Mouse (Mus musculus) E14TG2a.4 (cell line): ENCODE results near the gene Arhgap33.

Source experiments
- CTCF ChIP-seq: conservative IDR thresholded peaks from 2 replicates; pipeline ENCODE4 v1.5.1; 2014; ENCODE audit warnings: low read length
- NANOG ChIP-seq: IDR thresholded peaks from 2 replicates; pipeline ENCODE4 v1.6.1; 2014; ENCODE audit warnings: borderline replicate concordance, low read length, mixed read lengths

GRCm38 (mm10) chr7:30549880-30550279 lies 15.0 kb upstream of the Arhgap33 start:
- TF ChIP-seq NANOG = no peak
- no peak for TF ChIP-seq CTCF
